Mouse (Mus musculus) stomach, postnatal 0 days (tissue): ENCODE results near the gene Hoxb7. TPM values are rescaled to one million over a fixed set of nuclear protein-coding genes. Genes with fewer than 3 reads are reported as not detected.

ENCODE experiments used
- ATAC-seq: fragments of 200-750 bp; cut with Nextera tagmentation; 2 replicates; pipeline ENCODE4 v1.8.0; 2017; ENCODE audit not compliant: low FRiP score, low TSS enrichment
- DNase-seq: peaks from one replicate; pipeline ENCODE4 v3.0.0-alpha.2; 2016; ENCODE audit warnings: low spot score
- H3K27ac ChIP-seq: fragments of 300-500 bp; sonication (generic); replicated peaks from 2 replicates; pipeline ENCODE4 v1.5.1; 2014; ENCODE audit warnings: mild to moderate bottlenecking, control low read depth
- H3K27me3 ChIP-seq: fragments of 300-500 bp; sonication (generic); 2 replicates; pipeline ENCODE4 v1.6.1; 2014; ENCODE audit warnings: low read length; ENCODE audit not compliant: control insufficient read depth, insufficient read depth
- H3K36me3 ChIP-seq: fragments of 300-500 bp; sonication (generic); 2 replicates; pipeline ENCODE4 v1.6.1; 2014; ENCODE audit warnings: low read length, mixed read lengths; ENCODE audit not compliant: control insufficient read depth, insufficient read depth
- H3K4me1 ChIP-seq: fragments of 300-500 bp; sonication (generic); replicated peaks from 2 replicates; pipeline ENCODE4 v1.6.1; 2014; ENCODE audit warnings: antibody characterized with exemption; ENCODE audit not compliant: control insufficient read depth, insufficient read depth
- H3K4me2 ChIP-seq: fragments of 300-500 bp; sonication (generic); replicated peaks from 2 replicates; pipeline ENCODE4 v1.6.1; 2014; ENCODE audit warnings: low read depth, mild to moderate bottlenecking, control low read depth, moderate library complexity
- H3K4me3 ChIP-seq: fragments of 300-500 bp; sonication (generic); 2 replicates; pipeline ENCODE4 v1.5.1; 2014; ENCODE audit warnings: low read depth, low read length, control low read depth
- H3K9ac ChIP-seq: fragments of 300-500 bp; sonication (generic); 2 replicates; pipeline ENCODE4 v1.6.1; 2014; ENCODE audit warnings: mild to moderate bottlenecking, low read length, control low read depth, mixed read lengths
- H3K9me3 ChIP-seq: fragments of 300-500 bp; sonication (generic); 2 replicates; pipeline ENCODE4 v1.6.1; 2016; ENCODE audit warnings: low read length; ENCODE audit not compliant: control insufficient read depth
- CTCF ChIP-seq: IDR thresholded peaks from 2 replicates; pipeline ENCODE4 v1.5.1; 2016; ENCODE audit warnings: antibody characterized with exemption, low read depth, mild to moderate bottlenecking, moderate library complexity
- EP300 ChIP-seq: optimal IDR thresholded peaks from 2 replicates; pipeline ENCODE3; 2016; ENCODE audit warnings: antibody characterized with exemption
- WGBS: fragments of 180-500 bp; shearing (Covaris S2); extraction: QIAGEN DNeasy Blood & Tissue Kit; methylation state at CpG from one replicate; pipeline ENCODE4 v1.1.7; 2014; 5-methylcytosine and 5-hydroxymethylcytosine counted together
- polyA plus RNA-seq: library from polyadenylated mRNA; unstranded; fragments of >200 nt; fragmentation: Nextera tagmentation; extraction: Ambion mirVana; gene quantifications from 2 replicates; pipeline ENCODE4 v1.2.1, GENCODE M21; 2015

The Hoxb7 gene
- polyA plus RNA-seq: 5.5 and 6.0 TPM in 2 replicates

- Histone ChIP-seq H3K27ac (peak within 1 kb of the TSS; percentile 88), H3K4me2 (peak within 1 kb of the TSS; percentile 68), H3K4me3 (peak within 1 kb of the TSS; percentile 45), H3K27me3 (peaks cover 22% of the 10 kb centered on the region), H3K9me3 (no peaks in the 10 kb centered on the region), H3K9ac (peak within 1 kb of the TSS; percentile 67), H3K4me1 (0 out of 2 replicates have a peak, but pooled peaks cover 2% of the 10 kb centered on the region), H3K36me3 (no peaks in the 10 kb centered on the region)
- WGBS: 1% methylated on average over 43 of the region's 43 CpGs
- no peak for TF ChIP-seq EP300
- no peak for TF ChIP-seq CTCF
- ATAC-seq: no peak; the same call in 1 of the 2 replicates
- DNase-seq: no peak
These were observed at the start of gene Hoxb7 for GRCm38 (mm10) chr11:96285771-96286738. Gene Hoxb7 (plus strand): TSS chr11:96286623.

GRCm38 (mm10) chr11:96240211-96240610, 46.2 kb upstream of the Hoxb7 start:
- H3K9me3 ChIP-seq: no peaks in the 10 kb centered on the region
- ATAC-seq (no peak), DNase-seq (peak; percentile 66)
- under 1% methylated on average over 7 of the region's 7 CpGs for WGBS
- H3K4me2 ChIP-seq: no peak overlapping the region
- peak; percentile 89 for TF ChIP-seq CTCF
- TF ChIP-seq EP300: no peak
- H3K27ac ChIP-seq: no peak overlapping the region
- no peak overlapping the region for H3K9ac ChIP-seq
- H3K4me1 ChIP-seq: no peaks in the 10 kb centered on the region
- no peaks in the 10 kb centered on the region for H3K27me3 ChIP-seq
- no peaks in the 10 kb centered on the region for H3K36me3 ChIP-seq
- H3K4me3 ChIP-seq: no peak overlapping the region

- Histone ChIP-seq H3K27ac (no peak overlapping the region), H3K4me1 (no peaks in the 10 kb centered on the region), H3K4me3 (no peak overlapping the region), H3K4me2 (no peak overlapping the region), H3K9me3 (no peaks in the 10 kb centered on the region), H3K9ac (no peak overlapping the region), H3K27me3 (peaks cover 37% of the 10 kb centered on the region), H3K36me3 (no peaks in the 10 kb centered on the region)
- TF ChIP-seq CTCF (no peak), EP300 (no peak)
- DNase-seq (no peak), ATAC-seq (no peak)
- 3% methylated on average over 14 of the region's 14 CpGs for WGBS
These were observed 35.5 kb upstream of the Hoxb7 start for GRCm38 (mm10) chr11:96250901-96251300.

GRCm38 (mm10) chr11:96251480-96252031, 34.9 kb upstream of the Hoxb7 start:
- no peaks in the 10 kb centered on the region for H3K36me3 ChIP-seq
- H3K4me1 ChIP-seq: no peaks in the 10 kb centered on the region
- TF ChIP-seq CTCF: no peak
- TF ChIP-seq EP300: no peak
- ATAC-seq (0 out of 2 replicates have a peak, but pooled peaks have one; percentile 18), DNase-seq (no peak)
- H3K9me3 ChIP-seq: no peaks in the 10 kb centered on the region
- H3K27me3 ChIP-seq: peaks cover 37% of the 10 kb centered on the region
- no peak overlapping the region for H3K27ac ChIP-seq
- WGBS: 1% methylated on average over 46 of the region's 46 CpGs
- no peak overlapping the region for H3K9ac ChIP-seq
- no peak overlapping the region for H3K4me2 ChIP-seq
- no peak overlapping the region for H3K4me3 ChIP-seq

- no peak overlapping the region for H3K4me3 ChIP-seq
- ATAC-seq (no peak), DNase-seq (no peak)
- no peak overlapping the region for H3K27ac ChIP-seq
- H3K9ac ChIP-seq: no peak overlapping the region
- H3K9me3 ChIP-seq: no peaks in the 10 kb centered on the region
- TF ChIP-seq EP300 (no peak), CTCF (no peak)
- peaks cover 37% of the 10 kb centered on the region for H3K27me3 ChIP-seq
- no peaks in the 10 kb centered on the region for H3K36me3 ChIP-seq
- WGBS: 8% methylated on average over 12 of the region's 12 CpGs
- H3K4me1 ChIP-seq: no peaks in the 10 kb centered on the region
- no peak overlapping the region for H3K4me2 ChIP-seq
These were observed 33.8 kb upstream of the Hoxb7 start for GRCm38 (mm10) chr11:96252541-96253120.
